13 mouse cellular contexts compared by ENCODE assay signal in genomic region chr9:48748216-48748615, GRCm38 (mm10).
"Had no signal": no experiment of that assay in that cellular context is flagged by ENCODE, and none has a peak within 500 bp of the region (broad histone marks: within the 10 kb centered on the region; RNA-seq: fewer than 3 reads in every experiment).

No protein-coding gene starts in this region.

- DNase-seq: kidney, adult 11 months; kidney, postnatal 10 days; kidney, postnatal 4 days; layer of hippocampus, adult 9-11 months; layer of hippocampus, postnatal 36 days; liver, embryonic 13.5 days; lung, embryonic 14.5 days; lung, postnatal 10 days; lung, postnatal 4 days; midbrain, embryonic 14.5 days; thymus, postnatal 25 days had no signal

- H3K36me3 ChIP-seq: liver, embryonic 13.5 days had no signal

- H3K9me3 ChIP-seq: liver, embryonic 13.5 days had no signal

- H3K4me2 ChIP-seq: liver, embryonic 13.5 days; lung, embryonic 14.5 days; midbrain, embryonic 11.5 days had no signal

- H3K4me3 ChIP-seq: left cerebral cortex, adult 2 months; liver, embryonic 13.5 days had no signal

- H3K27ac ChIP-seq: left cerebral cortex, adult 2 months; liver, embryonic 13.5 days had no signal

- H3K9ac ChIP-seq: liver, embryonic 13.5 days; lung, embryonic 14.5 days had no signal
